9 mouse cellular contexts compared by ENCODE assay signal in genomic region chr3:131552349-131553254, GRCm38 (mm10). TPM values are rescaled to one million over a fixed set of nuclear protein-coding genes. Genes with fewer than 3 reads are reported as not detected.
DNase-seq lines count a peak whose midpoint lies in the region; ATAC-seq and TF ChIP-seq lines count a peak whose summit lies in the region.
"Had no signal": no experiment of that assay in that cellular context is flagged by ENCODE, and none has a peak within 500 bp of the region (broad histone marks: within the 10 kb centered on the region; RNA-seq: fewer than 3 reads in every experiment).

No protein-coding gene starts in this region.

- intact Hi-C loops in gastrocnemius, postnatal 14 days (cut with DNase I; ENCODE audit: low total_unique reads) = loop anchor here (5.0 kb wide), 1 partner anchor 230 kb away; no protein-coding TSS in a partner anchor

- no peak overlapping the region for H3K9ac ChIP-seq in forebrain, embryonic 12.5 days
- H3K9ac ChIP-seq in forebrain, embryonic 16.5 days (replicated peaks; ENCODE audit: low read depth, low read length) = no peak overlapping the region
- no peak overlapping the region for H3K9ac ChIP-seq in intestine, postnatal 0 days (ENCODE audit: low read depth, low read length)
- H3K9ac ChIP-seq: limb, embryonic 15.5 days had no signal

- peak; percentile 89 for TF ChIP-seq CTCF in intestine, postnatal 0 days (IDR thresholded peaks at IDR 0.05; ENCODE audit: low read depth)

- no peak overlapping the region for H3K4me2 ChIP-seq in forebrain, embryonic 12.5 days
- no peak overlapping the region for H3K4me2 ChIP-seq in forebrain, embryonic 16.5 days (ENCODE audit: low read length)
- no peak overlapping the region for H3K4me2 ChIP-seq in intestine, postnatal 0 days (replicated peaks; ENCODE audit: low read depth)
- H3K4me2 ChIP-seq: limb, embryonic 15.5 days had no signal

- H3K4me3 ChIP-seq in forebrain, embryonic 12.5 days (replicated peaks) = no peak overlapping the region
- H3K4me3 ChIP-seq in forebrain, embryonic 16.5 days (replicated peaks; ENCODE audit: low read length) = no peak overlapping the region
- no peak overlapping the region for H3K4me3 ChIP-seq in intestine, postnatal 0 days (ENCODE audit: low read depth, low read length)
- H3K4me3 ChIP-seq: limb, embryonic 15.5 days had no signal

- no peaks in the 10 kb centered on the region for H3K27me3 ChIP-seq in forebrain, embryonic 12.5 days
- H3K27me3 ChIP-seq in forebrain, embryonic 16.5 days (replicated peaks; ENCODE audit: control insufficient read depth, insufficient read depth, low read length) = no peaks in the 10 kb centered on the region
- no peaks in the 10 kb centered on the region for H3K27me3 ChIP-seq in intestine, postnatal 0 days (replicated peaks; ENCODE audit: control insufficient read depth, insufficient read depth, low read length)
- H3K27me3 ChIP-seq: limb, embryonic 15.5 days had no signal

- H3K9me3 ChIP-seq in forebrain, embryonic 12.5 days = no peaks in the 10 kb centered on the region
- no peaks in the 10 kb centered on the region for H3K9me3 ChIP-seq in forebrain, embryonic 16.5 days (ENCODE audit: control insufficient read depth, low read length)
- no peaks in the 10 kb centered on the region for H3K9me3 ChIP-seq in intestine, postnatal 0 days (ENCODE audit: control insufficient read depth)
- H3K9me3 ChIP-seq: limb, embryonic 15.5 days had no signal

- no peaks in the 10 kb centered on the region for H3K4me1 ChIP-seq in forebrain, embryonic 12.5 days
- no peaks in the 10 kb centered on the region for H3K4me1 ChIP-seq in forebrain, embryonic 16.5 days (replicated peaks; ENCODE audit: control insufficient read depth, insufficient read depth, low read length)
- H3K4me1 ChIP-seq in intestine, postnatal 0 days (replicated peaks; ENCODE audit: control insufficient read depth, insufficient read depth, low read length) = no peaks in the 10 kb centered on the region
- H3K4me1 ChIP-seq: limb, embryonic 15.5 days had no signal

- peak; percentile 14 for DNase-seq in urinary bladder, postnatal 25 days (ENCODE audit: low spot score)
- no peak for DNase-seq in urinary bladder, postnatal 4 days (ENCODE audit: low spot score in 2 of 2)
- DNase-seq in mesoderm, embryonic 11.5 days (ENCODE audit: low read depth, low spot score) = peak; percentile 65
- no peak for DNase-seq in gastrocnemius, postnatal 14 days

- 39% methylated on average over 9 of the region's 9 CpGs for WGBS in forebrain, embryonic 12.5 days
- 40% methylated on average over 9 of the region's 9 CpGs for WGBS in forebrain, embryonic 16.5 days
- 35% methylated on average over 9 of the region's 9 CpGs for WGBS in intestine, postnatal 0 days

- H3K27ac ChIP-seq in forebrain, embryonic 12.5 days = no peak overlapping the region
- no peak overlapping the region for H3K27ac ChIP-seq in forebrain, embryonic 16.5 days (ENCODE audit: low read length)
- no peak overlapping the region for H3K27ac ChIP-seq in intestine, postnatal 0 days (ENCODE audit: low read depth, low read length)
- H3K27ac ChIP-seq: limb, embryonic 15.5 days had no signal

- no peaks in the 10 kb centered on the region for H3K36me3 ChIP-seq in forebrain, embryonic 12.5 days (replicated peaks)
- no peaks in the 10 kb centered on the region for H3K36me3 ChIP-seq in forebrain, embryonic 16.5 days (ENCODE audit: control insufficient read depth, insufficient read depth)
- H3K36me3 ChIP-seq in intestine, postnatal 0 days (ENCODE audit: control insufficient read depth, insufficient read depth) = no peaks in the 10 kb centered on the region
- H3K36me3 ChIP-seq: limb, embryonic 15.5 days had no signal

- ATAC-seq in forebrain, embryonic 12.5 days (ENCODE audit: low FRiP score) = peak; percentile 57; the same call in 1 of the 2 replicates
- ATAC-seq in forebrain, embryonic 16.5 days = no peak; the same call in 1 of the 2 replicates
- ATAC-seq in erythroblast, adult 5-6 weeks (replicated peaks; ENCODE audit: low FRiP score, poor library complexity, severe bottlenecking) = peak; percentile 65
- no peak for ATAC-seq in intestine, postnatal 0 days

RNA-seq across cellular contexts. Expression of gene Papss1, which starts 12.0 kb away (rescaled TPM):
- 90.8 TPM in 2 replicates for polyA plus RNA-seq in forebrain, embryonic 12.5 days (2016; fragmentation: Nextera tagmentation; extraction: Ambion mirVana)
- polyA plus RNA-seq in forebrain, embryonic 16.5 days (2015; fragmentation: Nextera tagmentation; extraction: Ambion mirVana) = 120 and 139 TPM in 2 replicates
- total RNA-seq in erythroblast, adult 5-6 weeks (2015; ENCODE audit: low replicate concordance) = 5.6 TPM in 2 replicates
- total RNA-seq in erythroblast, adult 5-6 weeks (2017; ENCODE audit: low replicate concordance) = 5.2 and 5.6 TPM in 2 replicates
- polyA plus RNA-seq in intestine, postnatal 0 days (2015; fragmentation: Nextera tagmentation; extraction: Ambion mirVana) = 150 and 168 TPM in 2 replicates
- 10 to 100 TPM; 11.1 to 14.2 TPM for total RNA-seq in gastrocnemius, postnatal 14 days (2021)

Comparison
In these comparisons a context has a peak if more than half of its experiments do, and no peak if none do; other contexts are left out.
1. ATAC-seq: peak in forebrain, embryonic 12.5 days (single experiment) and erythroblast, adult 5-6 weeks (single experiment); none in forebrain, embryonic 16.5 days (single experiment) and intestine, postnatal 0 days (single experiment).
2. DNase-seq: peak in urinary bladder, postnatal 25 days (single experiment) and mesoderm, embryonic 11.5 days (single experiment); none in urinary bladder, postnatal 4 days (0 of 2) and gastrocnemius, postnatal 14 days (single experiment).